Mouse (Mus musculus) lung, adult 2 months (tissue): Measurements from ENCODE around the gene Sppl3. TPM values are rescaled to one million over a fixed set of nuclear protein-coding genes. Genes with fewer than 3 reads are reported as not detected.

Experiments used
- DNase-seq: peaks from one replicate; pipeline ENCODE4 v3.0.0; 2022
- H3K4me1 ChIP-seq: fragments of 200-500 bp; 2 replicates; pipeline ENCODE4 v1.6.1; 2011; ENCODE audit warnings: low read length; ENCODE audit not compliant: control insufficient read depth, insufficient read depth
- H3K4me3 ChIP-seq: fragments of 200-500 bp; replicated peaks from 2 replicates; pipeline ENCODE3; 2011; ENCODE audit warnings: low read depth, mild to moderate bottlenecking, control low read depth, low read length; ENCODE audit errors: extremely low read depth
- CTCF ChIP-seq: fragments of 200-500 bp; IDR thresholded peaks from 2 replicates; pipeline ENCODE4 v1.5.1; 2011; ENCODE audit warnings: mild to moderate bottlenecking, low read length, control low read depth; ENCODE audit not compliant: insufficient read depth
- POLR2A ChIP-seq: fragments of 200-500 bp; IDR thresholded peaks from 2 replicates; pipeline ENCODE4 v1.6.1; 2011; ENCODE audit warnings: low read depth, mild to moderate bottlenecking, control low read depth, low read length, borderline replicate concordance; ENCODE audit errors: extremely low read depth
- WGBS: fragments of 180-500 bp; shearing (Covaris S2); methylation state at CpG from one replicate; pipeline ENCODE4 v1.1.7; 2018; 5-methylcytosine and 5-hydroxymethylcytosine counted together
- polyA plus RNA-seq: library from polyadenylated mRNA; depleted of rRNA; stranded (reverse); fragments of >200 nt; gene quantifications from 2 replicates; pipeline ENCODE4 v1.2.3, GENCODE M21; 2012; rRNA removed

The Sppl3 gene
- polyA plus RNA-seq, 1 experiment: 107 TPM

DNA sequence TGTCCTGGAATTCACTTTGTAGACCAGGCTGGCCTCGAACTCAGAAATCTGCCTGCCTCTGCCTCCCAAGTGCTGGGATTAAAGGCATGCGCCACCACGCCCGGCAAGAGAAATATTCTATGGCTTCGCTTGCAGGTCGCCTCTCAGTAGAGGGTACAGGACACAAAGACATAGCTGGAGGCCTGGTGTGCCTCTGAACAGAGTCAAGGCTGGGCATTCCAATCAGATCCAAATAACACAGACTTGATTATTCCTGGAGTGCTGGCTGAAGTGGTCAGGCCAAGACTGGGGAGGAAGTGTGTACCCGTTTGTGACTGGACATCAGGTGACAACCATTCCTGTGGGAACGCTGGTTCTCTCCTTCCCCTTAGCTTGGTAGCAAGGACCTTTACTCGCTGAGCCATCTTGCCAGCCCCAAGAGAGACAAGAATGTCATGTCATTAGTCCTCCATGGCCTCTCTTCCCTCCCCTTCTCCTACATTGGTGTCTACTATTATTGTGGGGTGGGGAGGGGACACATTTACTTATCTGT lies 131.3 kb downstream of the Sppl3 start:
- TF ChIP-seq CTCF: no peak
- no peak for TF ChIP-seq POLR2A
- WGBS: 87% methylated on average over 9 of the region's 9 CpGs
- no peak overlapping the region for H3K4me3 ChIP-seq
- H3K4me1 ChIP-seq: peaks cover 3% of the 10 kb centered on the region; the same call in 1 of the 2 replicates
- DNase-seq: no peak

GRCm38 (mm10) chr5:115143552-115143951 lies 132.6 kb downstream of the Sppl3 start:
- H3K4me1 ChIP-seq: peaks cover 5% of the 10 kb centered on the region
- no peak for TF ChIP-seq CTCF
- 56% methylated on average over 10 of the region's 10 CpGs for WGBS
- DNase-seq: no peak
- no peak overlapping the region for H3K4me3 ChIP-seq

DNA sequence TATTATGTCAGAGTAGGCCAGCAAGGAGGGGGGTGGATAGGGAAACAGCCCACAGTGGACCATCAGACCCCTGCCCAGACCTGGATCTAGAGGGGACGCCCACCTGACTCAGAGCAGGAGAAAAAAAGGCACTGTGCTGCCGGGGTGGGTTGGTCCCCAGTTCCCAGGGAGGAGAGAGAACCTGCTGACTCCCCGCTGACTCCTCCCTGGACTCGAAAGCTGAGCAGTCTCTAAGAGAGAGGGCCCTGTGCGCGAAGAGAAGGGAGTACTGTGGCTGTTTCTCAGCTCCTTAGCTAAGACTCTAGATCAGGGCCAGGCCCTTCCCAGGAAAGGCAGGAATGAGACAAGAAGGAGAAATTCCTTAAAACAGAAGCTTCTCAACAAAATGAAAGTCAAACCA lies 133.5 kb downstream of the Sppl3 start:
- DNase-seq: no peak
- TF ChIP-seq CTCF: no peak
- TF ChIP-seq POLR2A: no peak

GRCm38 (mm10) chr5:115145253-115145968 lies 134.5 kb downstream of the Sppl3 start:
- TF ChIP-seq CTCF (no peak), POLR2A (no peak)
- WGBS: 48% methylated on average over 11 of the region's 11 CpGs
- DNase-seq: no peak
- Histone ChIP-seq H3K4me3 (no peak overlapping the region), H3K4me1 (peaks cover 5% of the 10 kb centered on the region)

More for the DNA sequence above, 133.5 kb downstream of the Sppl3 start:
- WGBS: 78% methylated on average over 6 of the region's 6 CpGs
- Histone ChIP-seq H3K4me3 (no peak overlapping the region), H3K4me1 (peaks cover 5% of the 10 kb centered on the region)

DNA sequence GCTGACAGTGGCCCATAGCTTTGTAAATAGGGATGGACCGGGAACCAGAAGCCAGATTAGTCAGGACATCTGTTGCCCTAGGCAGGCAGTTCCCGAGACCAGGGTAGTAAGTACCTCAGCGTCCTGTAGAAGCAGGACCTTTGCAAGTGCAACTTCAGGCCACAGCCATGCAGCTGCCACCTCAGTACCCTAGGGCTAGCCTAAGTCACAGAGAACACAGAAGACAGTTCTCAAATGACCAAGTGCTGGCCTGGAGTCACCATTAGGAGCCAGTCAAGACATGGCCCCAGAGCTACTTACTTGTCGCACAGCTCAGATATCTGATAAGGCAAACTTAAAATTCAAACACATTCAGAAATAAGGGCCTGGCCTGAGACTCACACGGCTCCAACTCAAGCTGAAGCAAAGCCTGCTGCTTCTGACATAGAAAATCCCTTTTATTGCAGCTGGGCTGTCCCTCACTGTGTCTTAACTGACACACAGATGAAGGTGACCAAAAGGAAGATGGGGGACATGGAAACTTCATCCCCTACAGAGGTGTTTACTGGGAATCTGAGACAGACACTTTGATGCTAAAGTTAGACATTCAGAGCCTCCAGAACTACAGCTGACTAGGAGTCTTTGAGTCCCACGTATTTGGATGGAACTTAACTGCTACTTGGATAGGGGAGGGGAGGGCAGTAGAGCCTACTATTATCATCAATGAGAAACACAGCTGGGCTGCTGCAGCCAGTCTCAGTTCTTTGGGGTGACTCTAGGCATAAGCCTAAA lies 135.2 kb downstream of the Sppl3 start:
- WGBS: 72% methylated on average over 6 of the region's 6 CpGs
- peaks cover 5% of the 10 kb centered on the region for H3K4me1 ChIP-seq
- no peak overlapping the region for H3K4me3 ChIP-seq
- no peak for DNase-seq
- TF ChIP-seq CTCF: no peak

DNA sequence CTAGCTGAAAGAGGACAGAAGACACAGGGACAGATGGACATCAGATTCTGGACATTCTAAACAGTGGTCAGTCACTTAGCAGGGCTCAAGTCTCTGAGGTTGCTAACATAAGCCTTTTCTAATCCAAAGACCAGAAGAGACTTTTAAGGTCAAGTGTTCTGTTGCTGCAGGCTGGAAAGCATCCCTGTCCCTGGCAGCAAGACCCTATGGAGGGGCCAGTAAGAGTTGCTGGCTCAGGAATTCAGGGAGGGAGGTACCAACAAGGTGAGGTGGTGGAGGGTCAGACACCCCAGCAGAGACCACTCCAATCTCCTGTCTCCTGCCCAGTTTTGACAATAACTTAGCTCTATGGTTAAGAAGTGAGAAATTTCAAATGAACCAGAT lies 135.8 kb downstream of the Sppl3 start:
- Histone ChIP-seq H3K4me3 (no peak overlapping the region), H3K4me1 (peaks cover 5% of the 10 kb centered on the region)
- no peak for DNase-seq
- no peak for TF ChIP-seq CTCF
- no peak for TF ChIP-seq POLR2A

GRCm38 (mm10) chr5:115147388-115147787 lies 136.5 kb downstream of the Sppl3 start:
- Histone ChIP-seq H3K4me1 (peaks cover 8% of the 10 kb centered on the region), H3K4me3 (no peak overlapping the region)
- no peak for TF ChIP-seq CTCF
- no peak for TF ChIP-seq POLR2A
- no peak for DNase-seq
- 69% methylated on average over 3 of the region's 3 CpGs for WGBS

DNA sequence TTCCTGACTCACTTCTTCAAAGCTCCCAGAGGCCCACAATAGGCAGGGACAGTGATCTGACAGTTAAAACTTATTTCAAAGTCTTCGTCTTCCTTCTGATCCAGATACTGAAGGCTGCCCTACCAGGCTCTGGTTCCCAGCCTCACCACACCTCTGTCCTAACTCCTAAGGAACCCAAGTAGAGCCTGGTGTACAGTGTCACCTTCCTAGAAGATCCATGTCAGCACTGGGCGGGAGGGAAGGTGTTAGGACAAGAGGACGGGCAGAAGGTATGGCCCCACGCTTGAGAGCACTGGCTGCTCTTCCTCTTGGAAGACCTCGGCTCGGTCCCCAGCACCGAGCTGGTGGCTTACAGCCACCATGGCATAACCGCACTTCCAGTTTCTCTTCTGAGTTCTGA lies 137.4 kb downstream of the Sppl3 start:
- peaks cover 14% of the 10 kb centered on the region for H3K4me1 ChIP-seq
- H3K4me3 ChIP-seq: no peak overlapping the region
- 93% methylated on average over 8 of the region's 8 CpGs for WGBS
- no peak for DNase-seq
- no peak for TF ChIP-seq CTCF
- no peak for TF ChIP-seq POLR2A

Other genes starting within 250 kb of the Sppl3 start
- 92.1 and 104 TPM in 2 replicates for gene Ankrd13a, start 236.5 kb upstream of the Sppl3 start, polyA plus RNA-seq
- gene Git2, start 235.6 kb upstream of the Sppl3 start, polyA plus RNA-seq: 97.6 and 105 TPM in 2 replicates
- gene 1500011B03Rik, start 187.7 kb upstream of the Sppl3 start, polyA plus RNA-seq: 16.7 and 26.0 TPM in 2 replicates
- not detected in 2 replicates for gene 4930519G04Rik, start 157.5 kb upstream of the Sppl3 start, polyA plus RNA-seq
- not detected in 2 replicates for gene Gm9936, start 152.5 kb upstream of the Sppl3 start, polyA plus RNA-seq
- gene Oasl2, start 114.2 kb upstream of the Sppl3 start, polyA plus RNA-seq: 17.0 and 21.4 TPM in 2 replicates
- 2.3 and 2.7 TPM in 2 replicates for gene Oasl1, start 87.9 kb upstream of the Sppl3 start, polyA plus RNA-seq
- 15.9 and 16.6 TPM in 2 replicates for gene 2210016L21Rik, start 69.0 kb upstream of the Sppl3 start, polyA plus RNA-seq
- gene Hnf1a, start 40.0 kb upstream of the Sppl3 start, polyA plus RNA-seq: 0.08 TPM in 1 of 2 replicates, not detected in the other
- not detected in 2 replicates for gene Gm10401, start 87.2 kb downstream of the Sppl3 start, polyA plus RNA-seq
- 44.9 and 54.3 TPM in 2 replicates for gene Acads, start 108.2 kb downstream of the Sppl3 start, polyA plus RNA-seq
- 50.0 and 52.8 TPM in 2 replicates for gene Unc119b, start 123.8 kb downstream of the Sppl3 start, polyA plus RNA-seq
- 44.1 and 53.8 TPM in 2 replicates for gene Mlec, start 147.0 kb downstream of the Sppl3 start, polyA plus RNA-seq
- 3.2 and 6.9 TPM in 2 replicates for gene Cabp1, start 183.2 kb downstream of the Sppl3 start, polyA plus RNA-seq
- gene Pop5, start 224.7 kb downstream of the Sppl3 start, polyA plus RNA-seq: 51.5 and 55.4 TPM in 2 replicates